Mouse (Mus musculus) left cerebral cortex, adult 8-10 months (tissue): Measurements from ENCODE around the gene Ldah. TPM values are rescaled to one million over a fixed set of nuclear protein-coding genes. Genes with fewer than 3 reads are reported as not detected.

Experiments
- DNase-seq, 2 experiments: peaks; one replicate each; pipeline ENCODE4 v3.0.0; 2022; ENCODE audit warnings: low spot score in 2 of 2
- total RNA-seq, 4 experiments: library from RNA; stranded (reverse); gene quantifications; 2 replicates each; pipeline ENCODE4 v1.2.4; 2022

Ldah gene
- total RNA-seq, 4 experiments from 2014 or later: 30.7 to 35.7 (median 32.9) TPM

- DNase-seq: no peak
Measured at GRCm38 (mm10) chr12:8281225-8282017, 73.5 kb downstream of the Ldah start.

- DNase-seq: no peak
Measured at GRCm38 (mm10) chr12:8287970-8288369, 80.1 kb downstream of the Ldah start.

- no peak for DNase-seq
Measured at GRCm38 (mm10) chr12:8289099-8289498, 81.2 kb downstream of the Ldah start.

- DNase-seq: no peak
Measured at GRCm38 (mm10) chr12:8289499-8289898, 81.6 kb downstream of the Ldah start.

- DNase-seq: no peak
Measured at GRCm38 (mm10) chr12:8291157-8291853, 83.4 kb downstream of the Ldah start.

- DNase-seq: no peak
Measured at GRCm38 (mm10) chr12:8295307-8295913, 87.5 kb downstream of the Ldah start.

- no peak for DNase-seq
Measured at GRCm38 (mm10) chr12:8296154-8296553, 88.2 kb downstream of the Ldah start.

GRCm38 (mm10) chr12:8297586-8298214 is 89.8 kb downstream of the Ldah start:
- DNase-seq: no peak

- no peak for DNase-seq
Measured at GRCm38 (mm10) chr12:8298361-8299142, 90.6 kb downstream of the Ldah start.

GRCm38 (mm10) chr12:8299143-8300110 is 91.5 kb downstream of the Ldah start:
- DNase-seq: no peak

GRCm38 (mm10) chr12:8300111-8300480 is 92.2 kb downstream of the Ldah start:
- no peak for DNase-seq

- DNase-seq: no peak
Measured at GRCm38 (mm10) chr12:8300521-8300920, 92.6 kb downstream of the Ldah start.

- DNase-seq: no peak
Measured at GRCm38 (mm10) chr12:8301011-8301814, 93.3 kb downstream of the Ldah start.

- no peak for DNase-seq
Measured at GRCm38 (mm10) chr12:8301841-8302431, 94.0 kb downstream of the Ldah start, which contains the start of gene Gdf7. Gdf7 (minus strand) TSS chr12:8301954.

- no peak for DNase-seq
Measured at GRCm38 (mm10) chr12:8305258-8305657, 97.4 kb downstream of the Ldah start.

- no peak for DNase-seq
Measured at GRCm38 (mm10) chr12:8306432-8306831, 98.5 kb downstream of the Ldah start.

- DNase-seq: no peak
Measured at GRCm38 (mm10) chr12:8306910-8307309, 99.0 kb downstream of the Ldah start.

- no peak for DNase-seq
Measured at GRCm38 (mm10) chr12:8310992-8311391, 103.1 kb downstream of the Ldah start.

- DNase-seq: no peak
Measured at GRCm38 (mm10) chr12:8312266-8312665, 104.4 kb downstream of the Ldah start.
